Mouse (Mus musculus) myocyte (in vitro differentiated cells): Measurements from ENCODE around the gene Rraga. TPM values are rescaled to one million over a fixed set of nuclear protein-coding genes. Genes with fewer than 3 reads are reported as not detected.

Source experiments
- H3K27me3 ChIP-seq: one replicate; pipeline ENCODE4 v1.6.1; 2011; ENCODE audit not compliant: control insufficient read depth, insufficient read depth, insufficient read length
- H3K36me3 ChIP-seq: one replicate; pipeline ENCODE4 v1.6.1; 2011; ENCODE audit not compliant: control insufficient read depth, insufficient read depth
- H3K4me2 ChIP-seq: one replicate; pipeline ENCODE4 v1.6.1; 2011; ENCODE audit warnings: low read depth, control low read depth
- H3K4me3 ChIP-seq: one replicate; pipeline ENCODE4 v1.5.1; 2011; ENCODE audit warnings: mild to moderate bottlenecking, control low read depth, moderate library complexity
- H3K79me2 ChIP-seq: one replicate; pipeline ENCODE4 v1.6.1; 2011; ENCODE audit not compliant: control insufficient read depth, insufficient read depth
- H3ac ChIP-seq: one replicate; pipeline ENCODE4 v1.6.1; 2011; ENCODE audit not compliant: control insufficient read depth, insufficient read length
- CEBPB ChIP-seq: IDR thresholded peaks from 2 replicates; pipeline ENCODE4 v1.6.1; 2011; ENCODE audit warnings: mild to moderate bottlenecking, moderate library complexity; ENCODE audit not compliant: poor library complexity, insufficient read depth, severe bottlenecking
- E2F4 ChIP-seq: IDR thresholded peaks from one replicate; pipeline ENCODE4 v1.6.1; 2011; ENCODE audit warnings: mild to moderate bottlenecking, control low read depth, moderate library complexity; ENCODE audit not compliant: insufficient read depth
- MAX ChIP-seq: IDR thresholded peaks from one replicate; pipeline ENCODE4 v1.6.1; 2011; ENCODE audit warnings: low read depth, mild to moderate bottlenecking, control low read depth
- MYOD1 ChIP-seq, 3 experiments: IDR thresholded peaks; one replicate each; pipeline ENCODE4 v1.6.1; 2011; ENCODE audit warnings: control low read depth in 2 of 3, low read depth in 2 of 3, mild to moderate bottlenecking in 2 of 3, moderate library complexity in 1 of 3; ENCODE audit not compliant: insufficient read length in 2 of 3, control insufficient read depth in 1 of 3
- MYOG ChIP-seq, 3 experiments: IDR thresholded peaks; one replicate each; pipeline ENCODE4 v1.6.1; 2011; ENCODE audit warnings: control low read depth in 2 of 3, low read depth in 2 of 3, mild to moderate bottlenecking in 2 of 3; ENCODE audit not compliant: insufficient read length in 2 of 3, control insufficient read depth in 1 of 3, insufficient read depth in 1 of 3
- POLR2A ChIP-seq: IDR thresholded peaks from one replicate; pipeline ENCODE4 v1.6.1; 2011; ENCODE audit warnings: low read depth, mild to moderate bottlenecking, control low read depth, moderate library complexity; ENCODE audit not compliant: insufficient read length
- POLR2AphosphoS2 ChIP-seq: IDR thresholded peaks from one replicate; pipeline ENCODE4 v1.6.1; 2011; ENCODE audit warnings: low read depth, control low read depth; ENCODE audit not compliant: insufficient read length
- REST ChIP-seq: IDR thresholded peaks from one replicate; pipeline ENCODE4 v1.6.1; 2011; ENCODE audit warnings: mild to moderate bottlenecking, control low read depth, moderate library complexity; ENCODE audit not compliant: insufficient read depth, insufficient read length
- SRF ChIP-seq: IDR thresholded peaks from one replicate; pipeline ENCODE4 v1.6.1; 2011; ENCODE audit warnings: low read depth; ENCODE audit not compliant: control insufficient read depth, insufficient read length
- TCF12 ChIP-seq: IDR thresholded peaks from one replicate; pipeline ENCODE4 v1.6.1; 2011; ENCODE audit warnings: mild to moderate bottlenecking, control low read depth; ENCODE audit not compliant: poor library complexity, insufficient read depth, severe bottlenecking
- TCF3 ChIP-seq: IDR thresholded peaks from one replicate; pipeline ENCODE4 v1.6.1; 2011; ENCODE audit warnings: low read depth, control low read depth; ENCODE audit not compliant: insufficient read length
- USF1 ChIP-seq: IDR thresholded peaks from one replicate; pipeline ENCODE4 v1.6.1; 2011; ENCODE audit warnings: low read depth, mild to moderate bottlenecking, control low read depth, moderate library complexity
- polyA plus RNA-seq: library from polyadenylated mRNA; unstranded; fragments of >200 nt; fragmentation: generic; extraction: Trizol; gene quantifications from one replicate; pipeline ENCODE4 v1.2.1, GENCODE M21; 2012; ENCODE audit warnings: missing spikeins

Rraga gene
- polyA plus RNA-seq, 1 experiment, result 53.3 TPM

DNA sequence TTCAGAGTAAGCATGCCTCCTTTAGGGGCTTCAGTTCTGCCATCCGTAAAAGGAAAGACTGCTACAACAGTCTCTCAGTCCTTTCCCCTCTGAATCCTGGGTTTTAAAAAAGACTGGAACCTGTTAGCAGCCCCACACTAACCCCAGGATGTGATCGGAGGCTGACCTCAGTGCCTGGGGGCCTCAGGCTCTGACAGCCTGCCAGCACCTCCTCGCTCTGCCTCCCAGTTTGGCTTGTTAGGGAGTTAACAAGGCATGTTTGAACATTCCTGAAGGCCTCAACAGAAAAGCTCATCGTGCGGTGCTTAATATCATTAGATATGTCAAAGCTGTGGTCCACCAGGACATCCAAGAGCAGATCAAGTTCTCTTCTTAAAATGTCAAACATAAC is 41.4 kb upstream of the Rraga start:
- H3ac ChIP-seq, result no peak overlapping the region
- H3K36me3 ChIP-seq, result no peaks in the 10 kb centered on the region
- H3K4me2 ChIP-seq, result no peak overlapping the region
- H3K79me2 ChIP-seq, result no peaks in the 10 kb centered on the region
- TF ChIP-seq TCF12 (no peak), E2F4 (no peak), USF1 (no peak), MYOD1 (IDR thresholded peaks at IDR 0.05; ENCODE audit: control insufficient read depth in 1 of 3, insufficient read length in 2 of 3, low read depth in 2 of 3) (no peak), POLR2AphosphoS2 (no peak), SRF (no peak), CEBPB (no peak), TCF3 (no peak), MYOG (IDR thresholded peaks at IDR 0.05; ENCODE audit: control insufficient read depth in 1 of 3, insufficient read depth in 1 of 3, insufficient read length in 2 of 3, low read depth in 2 of 3) (no peak), REST (no peak), POLR2A (no peak), MAX (no peak)
- peaks cover 1% of the 10 kb centered on the region for H3K27me3 ChIP-seq
- no peak overlapping the region for H3K4me3 ChIP-seq

DNA sequence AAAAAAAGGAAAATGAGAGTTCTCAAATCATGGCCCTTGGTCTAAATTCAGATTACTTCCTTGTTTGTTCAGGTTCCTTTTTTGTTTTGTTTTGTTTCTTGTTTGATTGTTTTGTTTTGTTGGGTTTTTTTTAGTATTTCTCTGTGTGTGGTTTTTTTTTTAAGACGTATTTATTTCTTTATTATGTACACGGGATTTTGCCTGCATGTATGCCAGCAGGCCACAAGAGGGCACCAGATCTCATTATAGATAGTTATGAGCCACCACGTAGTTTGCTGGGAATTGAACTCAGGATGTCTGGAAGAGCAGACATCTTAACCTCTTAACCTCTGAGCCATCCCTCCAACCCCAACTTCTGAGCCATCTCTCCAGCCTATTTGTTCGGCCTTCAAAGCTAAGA is 37.5 kb upstream of the Rraga start:
- Histone ChIP-seq H3ac (no peak overlapping the region), H3K79me2 (no peaks in the 10 kb centered on the region), H3K27me3 (no peaks in the 10 kb centered on the region), H3K36me3 (no peaks in the 10 kb centered on the region), H3K4me3 (no peak overlapping the region), H3K4me2 (no peak overlapping the region)
- TF ChIP-seq REST, result no peak
- no peak for TF ChIP-seq POLR2A
- no peak for TF ChIP-seq MYOG (IDR thresholded peaks at IDR 0.05; ENCODE audit: control insufficient read depth in 1 of 3, insufficient read depth in 1 of 3, insufficient read length in 2 of 3, low read depth in 2 of 3)
- no peak for TF ChIP-seq TCF12
- TF ChIP-seq CEBPB, result no peak
- TF ChIP-seq TCF3, result no peak
- TF ChIP-seq SRF, result no peak
- no peak for TF ChIP-seq MAX
- no peak for TF ChIP-seq USF1

DNA sequence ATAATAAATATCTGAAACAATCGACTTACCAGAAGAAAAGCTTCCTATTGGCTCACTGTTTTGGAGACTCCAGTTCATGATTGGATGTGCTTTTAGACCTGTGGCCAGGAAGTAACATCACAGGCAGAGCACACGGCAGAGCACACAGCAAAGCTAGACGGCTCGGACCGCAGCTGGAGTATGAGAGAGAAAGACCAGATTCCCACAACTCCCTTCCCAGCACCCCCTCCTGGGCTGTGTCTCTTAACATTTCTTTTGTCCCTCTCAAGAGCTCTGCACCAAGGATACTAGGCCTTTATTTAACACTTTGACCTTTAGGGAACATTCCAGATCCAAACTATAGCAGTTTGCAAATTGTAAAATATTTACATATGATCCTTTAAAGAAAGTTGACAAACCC is 36.5 kb upstream of the Rraga start:
- TF ChIP-seq CEBPB (no peak), MYOG (IDR thresholded peaks at IDR 0.05; ENCODE audit: control insufficient read depth in 1 of 3, insufficient read depth in 1 of 3, insufficient read length in 2 of 3, low read depth in 2 of 3) (no peak), MYOD1 (IDR thresholded peaks at IDR 0.05; ENCODE audit: control insufficient read depth in 1 of 3, insufficient read length in 2 of 3, low read depth in 2 of 3) (no peak), TCF12 (no peak)
- H3K4me3 ChIP-seq, result no peak overlapping the region
- H3K36me3 ChIP-seq, result no peaks in the 10 kb centered on the region
- peaks cover 1% of the 10 kb centered on the region for H3K27me3 ChIP-seq
- no peaks in the 10 kb centered on the region for H3K79me2 ChIP-seq
- H3K4me2 ChIP-seq, result no peak overlapping the region
- H3ac ChIP-seq, result no peak overlapping the region

DNA sequence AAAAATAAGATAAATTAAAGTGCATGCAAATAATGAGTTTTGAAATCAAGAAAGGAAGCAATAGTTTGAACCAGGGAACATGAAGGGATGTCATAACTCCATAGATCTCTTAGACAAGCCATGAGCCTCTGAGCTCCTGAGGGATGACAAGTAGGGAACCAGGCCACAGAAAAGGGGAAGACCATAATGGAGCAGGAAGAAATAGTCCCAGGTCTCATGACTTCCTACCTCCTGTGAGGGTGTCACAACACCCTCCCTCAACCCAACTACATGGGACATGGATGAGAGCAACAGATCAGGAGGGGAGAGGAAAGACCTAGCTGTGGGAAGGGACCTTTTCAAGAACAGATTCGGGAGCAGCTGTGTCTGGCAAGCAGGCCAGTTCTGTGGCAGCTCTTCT is 33.9 kb upstream of the Rraga start:
- Histone ChIP-seq H3ac (no peak overlapping the region), H3K79me2 (no peaks in the 10 kb centered on the region), H3K27me3 (peaks cover 5% of the 10 kb centered on the region), H3K4me3 (no peak overlapping the region), H3K4me2 (no peak overlapping the region), H3K36me3 (no peaks in the 10 kb centered on the region)
- TF ChIP-seq TCF12, result no peak
- TF ChIP-seq USF1, result no peak
- no peak for TF ChIP-seq POLR2AphosphoS2

DNA sequence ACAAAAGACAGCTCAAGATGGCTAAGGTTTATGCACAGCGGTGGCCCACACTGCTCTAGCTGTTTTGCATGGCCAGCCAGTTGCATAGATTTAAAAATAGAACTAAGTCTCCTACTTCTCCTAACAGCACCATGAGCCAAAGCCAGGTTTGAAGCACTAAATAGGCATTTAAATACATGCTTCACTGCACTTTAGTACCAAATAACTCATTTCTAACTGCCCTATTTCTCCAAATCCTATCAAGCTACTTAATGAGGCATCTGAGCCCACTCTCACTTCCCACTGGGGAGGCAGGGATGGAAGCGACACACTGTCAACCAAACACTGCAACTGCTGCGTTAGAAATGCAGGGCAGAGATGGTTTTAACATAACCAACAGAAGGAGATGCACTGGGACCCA is 31.5 kb upstream of the Rraga start:
- H3K36me3 ChIP-seq, result no peaks in the 10 kb centered on the region
- H3K27me3 ChIP-seq, result peaks cover 5% of the 10 kb centered on the region
- H3ac ChIP-seq, result no peak overlapping the region
- no peaks in the 10 kb centered on the region for H3K79me2 ChIP-seq
- TF ChIP-seq E2F4, result no peak
- no peak for TF ChIP-seq TCF12
- no peak for TF ChIP-seq MYOD1 (IDR thresholded peaks at IDR 0.05; ENCODE audit: control insufficient read depth in 1 of 3, insufficient read length in 2 of 3, low read depth in 2 of 3)
- TF ChIP-seq USF1, result no peak
- no peak for TF ChIP-seq REST
- TF ChIP-seq MYOG (IDR thresholded peaks at IDR 0.05; ENCODE audit: control insufficient read depth in 1 of 3, insufficient read depth in 1 of 3, insufficient read length in 2 of 3, low read depth in 2 of 3), result no peak
- no peak for TF ChIP-seq SRF
- TF ChIP-seq MAX, result no peak
- TF ChIP-seq TCF3, result no peak
- no peak for TF ChIP-seq CEBPB
- TF ChIP-seq POLR2A, result no peak
- no peak for TF ChIP-seq POLR2AphosphoS2
- H3K4me3 ChIP-seq, result no peak overlapping the region
- H3K4me2 ChIP-seq, result no peak overlapping the region
